Mouse (Mus musculus): ENCODE data around the gene Grxcr1.

Grxcr1 gene

DNA sequence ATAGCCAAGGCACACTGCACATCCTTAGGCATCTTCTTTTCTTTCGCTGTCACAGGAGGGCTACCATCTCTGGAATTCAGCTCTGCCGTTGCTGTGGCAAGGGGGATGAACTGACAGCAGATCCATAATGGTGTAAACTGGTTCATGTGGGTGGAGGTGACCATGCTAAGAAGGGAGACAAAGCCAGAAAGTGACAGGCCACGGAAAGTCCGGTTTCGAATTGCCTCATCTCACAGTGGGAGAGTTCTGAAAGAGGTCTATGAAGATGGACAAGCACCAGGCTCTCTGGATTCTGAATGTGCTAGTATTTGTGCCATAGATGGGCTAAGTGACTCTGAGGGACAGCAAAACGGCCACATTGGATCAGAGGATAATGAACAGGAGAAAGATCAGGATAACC is at the start of gene Grxcr1:
TSS of gene Grxcr1 (plus strand) at position 92 of the 400 bp plus-strand sequence.
- in situ Hi-C loops (cut with MboI; ENCODE audit: unreplicated experiment in 2 of 2), result no loop called here

DNA sequence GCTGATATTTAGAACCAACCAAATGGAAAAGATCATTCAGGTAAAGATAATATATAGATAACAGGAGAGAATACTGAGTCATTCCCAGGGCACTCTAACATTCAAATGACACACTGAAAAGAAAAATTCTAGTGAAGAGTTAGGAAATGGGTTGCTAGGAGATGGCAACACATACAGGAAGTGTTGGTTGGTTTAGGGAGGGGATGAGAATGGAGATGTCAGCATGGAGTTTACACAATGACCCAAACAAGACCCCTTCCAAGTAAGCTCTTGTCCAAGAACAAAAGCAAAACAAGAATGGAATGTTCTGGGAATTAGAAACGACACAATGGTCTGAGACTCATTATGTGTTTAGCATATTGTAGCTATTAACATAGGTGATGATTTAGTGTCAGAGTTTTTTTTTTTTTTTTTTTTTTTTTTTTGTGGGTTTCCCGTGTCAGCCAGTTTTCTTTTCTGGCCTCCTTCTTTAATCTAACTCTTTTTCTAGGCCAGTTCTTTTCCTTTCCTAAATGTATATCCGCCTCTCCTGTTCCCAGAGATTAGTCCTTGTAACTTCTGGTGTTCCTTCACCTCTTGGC is 49.6 kb upstream of the Grxcr1 start:
- in situ Hi-C loops (cut with MboI; ENCODE audit: unreplicated experiment in 2 of 2), result no loop called here

DNA sequence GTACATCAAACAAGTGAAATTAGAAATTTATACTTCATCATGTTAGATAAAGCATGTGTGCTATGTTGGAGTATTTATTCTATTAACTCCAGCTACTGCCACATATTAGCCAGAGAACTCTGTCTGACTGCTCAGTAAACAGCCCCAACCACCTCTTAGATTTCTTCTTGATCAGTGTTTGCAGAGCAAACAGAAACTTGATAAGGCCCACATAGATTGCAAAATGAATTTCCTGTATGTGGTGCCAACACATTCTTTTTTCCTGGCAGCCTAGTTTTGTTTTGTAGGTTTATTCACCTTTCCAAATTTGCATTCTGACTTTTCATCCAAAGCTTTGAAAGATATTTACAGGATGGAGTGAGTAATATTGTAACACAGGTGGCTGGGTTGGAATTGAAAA is 41.2 kb upstream of the Grxcr1 start:
- in situ Hi-C loops (cut with MboI; ENCODE audit: unreplicated experiment in 2 of 2), result no loop called here

DNA sequence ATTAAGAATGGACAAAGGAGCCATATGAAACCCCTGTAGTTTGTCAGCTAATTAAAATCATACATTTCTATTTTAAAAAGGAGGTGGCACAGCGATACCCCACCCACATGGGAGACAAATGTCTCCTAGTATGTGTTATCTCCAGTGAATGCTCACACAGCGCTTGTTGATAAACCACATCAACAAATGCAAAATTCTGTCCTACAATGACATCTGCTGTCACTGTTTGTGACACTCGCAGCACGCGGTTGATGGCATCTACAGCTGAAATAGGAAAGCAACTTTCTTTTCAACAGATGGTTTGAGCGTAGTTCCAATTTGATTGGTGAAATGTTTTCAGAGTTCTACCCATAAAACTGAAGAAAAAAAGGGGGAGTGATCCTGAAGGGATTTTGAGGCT is 29.0 kb upstream of the Grxcr1 start:
- in situ Hi-C loops (cut with MboI; ENCODE audit: unreplicated experiment in 2 of 2), result loop anchor here in 1 of 2 experiments (25.0 kb wide), 1 partner anchor 740 kb away; the partner anchor contains the start of gene Tmem33

DNA sequence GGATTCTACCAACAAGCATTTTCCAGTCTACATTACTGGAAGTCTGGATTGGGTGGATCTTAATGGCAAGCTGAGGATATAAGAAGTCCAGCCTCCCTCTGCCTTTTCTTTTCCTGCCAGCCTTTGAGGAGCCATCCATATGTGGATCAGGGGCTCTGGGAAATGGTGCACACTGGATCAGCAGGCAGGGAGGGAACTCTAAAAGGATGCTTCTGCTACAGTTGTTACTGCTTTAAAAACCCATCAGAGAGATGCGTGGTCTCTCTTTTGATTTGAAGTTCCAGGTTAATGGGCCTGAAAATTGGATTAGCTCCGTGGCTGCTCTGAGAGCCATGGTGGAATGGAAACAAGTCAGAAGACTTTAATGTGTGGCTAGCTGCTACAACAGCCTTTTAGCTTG is 27.7 kb upstream of the Grxcr1 start:
- in situ Hi-C loops (cut with MboI; ENCODE audit: unreplicated experiment in 2 of 2), result loop anchor here in 1 of 2 experiments (25.0 kb wide), 1 partner anchor 742 kb away; the partner anchor contains the start of gene Tmem33

DNA sequence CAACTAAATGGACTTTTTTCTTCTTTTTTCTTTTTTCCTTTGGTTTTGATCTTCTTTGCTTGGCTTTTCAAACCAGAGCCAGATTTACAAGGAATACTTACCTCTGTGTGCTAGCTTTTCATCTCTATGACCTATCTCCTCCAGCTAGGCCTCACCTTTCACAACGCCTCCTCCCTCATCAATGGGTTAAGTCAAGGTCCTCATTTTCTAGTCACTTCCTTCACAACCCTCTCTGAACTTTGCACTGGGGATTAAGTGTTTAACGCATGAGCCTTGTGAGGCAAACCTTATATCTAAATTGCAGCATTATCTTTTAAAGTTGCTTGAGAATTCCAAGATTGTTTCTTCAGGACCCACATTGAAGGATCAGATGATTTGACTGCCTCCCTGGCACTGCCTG is 27.2 kb upstream of the Grxcr1 start:
- in situ Hi-C loops (cut with MboI; ENCODE audit: unreplicated experiment in 2 of 2), result loop anchor here in 1 of 2 experiments (25.0 kb wide), 1 partner anchor 742 kb away; the partner anchor contains the start of gene Tmem33

DNA sequence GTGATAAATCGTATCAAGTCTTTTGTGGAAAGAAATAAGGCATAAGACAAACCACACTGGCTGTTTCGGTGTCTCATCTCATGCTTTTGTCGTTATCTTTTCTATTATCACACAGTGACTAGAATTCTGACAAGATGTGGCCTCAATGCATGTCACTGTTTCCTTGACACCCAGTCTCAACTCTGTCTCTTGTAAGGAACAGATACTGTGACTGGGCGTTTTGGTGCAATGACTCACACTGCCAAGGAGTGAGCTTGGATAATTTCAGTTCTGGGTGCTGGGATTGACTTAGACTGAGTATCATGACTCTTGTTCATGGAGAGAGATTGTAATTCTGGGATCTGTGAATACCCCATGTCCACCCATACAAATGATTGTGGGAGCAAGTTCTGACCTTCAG is 24.6 kb upstream of the Grxcr1 start:
- in situ Hi-C loops (cut with MboI; ENCODE audit: unreplicated experiment in 2 of 2), result loop anchor here in 1 of 2 experiments (25.0 kb wide), 1 partner anchor 745 kb away; the partner anchor contains the start of gene Tmem33

DNA sequence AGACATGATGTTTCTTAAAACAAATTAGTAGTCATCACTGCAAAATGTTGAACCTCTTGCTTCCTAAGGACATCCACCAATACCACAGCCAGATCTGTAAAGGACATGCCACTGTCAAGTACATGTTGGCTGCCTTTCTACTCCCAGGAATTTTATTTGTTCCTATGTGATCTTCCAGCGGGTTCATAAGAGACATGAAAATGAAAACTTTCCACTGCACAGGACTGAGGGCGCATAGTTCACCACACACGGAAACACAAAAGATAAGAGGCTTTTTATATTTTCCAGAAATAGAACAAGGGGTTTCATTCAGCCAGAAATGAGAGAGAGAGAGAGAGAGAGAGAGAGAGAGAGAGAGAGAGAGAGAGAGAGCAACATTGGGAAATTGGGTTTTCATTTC is 20.1 kb upstream of the Grxcr1 start:
- in situ Hi-C loops (cut with MboI; ENCODE audit: unreplicated experiment in 2 of 2), result loop anchor here (5.0 to 25.0 kb wide), 3 partner anchors 254 to 749 kb away; partner anchors contain the start of gene Tmem33 (in 1 of the 2)

DNA sequence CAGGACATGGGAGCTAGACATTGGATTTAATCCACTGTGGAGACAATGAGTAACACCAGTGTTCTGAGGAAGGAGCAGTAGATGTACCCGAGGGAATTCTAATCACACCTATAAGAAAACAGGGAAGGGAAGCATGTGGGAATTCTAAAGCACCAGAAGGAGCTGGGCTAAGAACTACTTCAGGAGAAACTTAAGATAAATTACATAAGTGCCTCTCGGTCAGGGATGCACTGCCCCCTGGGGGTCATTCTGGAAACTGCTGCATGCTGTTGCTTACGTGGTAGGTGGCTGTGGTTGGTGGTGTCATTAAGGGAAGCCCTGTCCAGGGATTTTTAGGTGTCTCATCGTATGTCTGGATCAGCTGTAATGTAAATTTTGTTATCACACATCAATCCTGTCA is 19.0 kb upstream of the Grxcr1 start:
- in situ Hi-C loops (cut with MboI; ENCODE audit: unreplicated experiment in 2 of 2), result loop anchor here (5.0 to 25.0 kb wide), 3 partner anchors 255 to 750 kb away; partner anchors contain the start of gene Tmem33 (in 1 of the 2)

DNA sequence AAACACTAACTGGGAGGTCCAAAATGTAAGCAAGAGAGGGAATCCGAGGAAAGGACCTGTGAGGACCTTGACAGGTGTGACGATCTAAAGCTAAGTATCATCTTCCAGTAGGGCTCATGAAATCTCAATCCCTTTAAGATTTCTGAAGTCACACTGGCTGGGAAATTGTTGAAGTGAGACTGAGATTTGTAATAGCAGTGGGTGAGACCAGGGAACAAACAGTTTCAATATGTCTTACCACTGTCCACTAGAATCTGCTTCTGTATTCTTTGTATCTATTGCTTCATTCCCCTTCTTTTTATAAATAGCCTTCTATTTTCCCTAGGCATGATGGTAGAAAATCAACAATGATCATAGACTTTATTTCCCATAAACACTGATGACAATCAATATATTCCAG is 10.8 kb upstream of the Grxcr1 start:
- in situ Hi-C loops (cut with MboI; ENCODE audit: unreplicated experiment in 2 of 2), result loop anchor here in 1 of 2 experiments (25.0 kb wide), 1 partner anchor 759 kb away; the partner anchor contains the start of gene Tmem33

DNA sequence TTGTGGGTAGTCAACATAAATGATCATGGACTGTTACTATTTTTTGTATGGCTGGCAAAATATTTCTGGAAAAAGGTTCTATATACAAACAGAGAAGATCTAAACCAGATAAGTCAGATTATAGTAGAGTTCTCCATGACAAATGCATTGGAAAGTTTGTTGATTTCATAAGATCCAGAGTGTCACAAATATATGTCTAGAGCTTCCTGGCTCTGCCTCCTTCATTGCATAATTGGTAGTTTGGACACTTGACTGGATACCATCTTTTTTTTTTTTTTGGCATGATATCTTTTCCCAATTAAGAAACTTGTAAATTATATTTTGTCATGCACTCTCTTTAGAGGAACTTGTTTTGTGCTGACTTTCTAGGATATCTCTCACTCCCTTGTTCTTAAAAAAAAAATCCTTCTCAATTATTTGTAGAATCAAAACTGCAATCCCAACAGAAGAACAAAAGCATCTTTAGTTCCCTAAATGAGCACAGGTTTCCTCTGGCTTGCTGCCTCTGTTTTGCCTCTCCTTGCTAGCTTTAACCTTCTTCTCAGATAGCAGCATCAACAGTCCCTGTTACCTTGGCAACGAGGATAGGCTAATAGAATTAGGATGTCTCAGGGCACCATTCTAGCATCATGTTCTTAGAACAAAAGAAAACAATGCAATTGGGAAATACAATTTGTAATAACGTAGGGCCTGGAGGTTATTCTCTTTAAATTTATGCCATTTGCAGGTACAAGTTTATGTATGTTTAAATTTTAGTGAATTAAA is 4.8 kb upstream of the Grxcr1 start:
- in situ Hi-C loops (cut with MboI; ENCODE audit: unreplicated experiment in 2 of 2), result no loop called here

DNA sequence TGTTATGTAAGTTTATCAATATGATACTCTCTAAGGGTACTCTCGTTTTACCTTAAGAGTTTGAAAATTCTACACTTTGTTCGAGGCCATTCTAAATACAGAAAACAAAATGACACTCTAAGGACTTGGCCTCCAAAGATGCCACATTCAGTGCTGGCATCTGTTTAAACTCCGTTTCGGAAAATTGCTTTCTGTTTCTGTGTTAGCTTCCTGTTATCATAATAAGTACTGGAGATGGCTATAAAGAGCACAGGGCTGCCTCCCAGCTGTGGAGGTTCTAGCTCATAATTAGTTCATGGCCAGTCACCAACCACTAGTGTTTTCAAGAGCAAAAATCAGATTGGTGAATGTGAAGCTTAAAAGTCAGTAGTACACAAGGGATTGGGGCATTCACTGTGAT is 4.2 kb upstream of the Grxcr1 start:
- in situ Hi-C loops (cut with MboI; ENCODE audit: unreplicated experiment in 2 of 2), result no loop called here

DNA sequence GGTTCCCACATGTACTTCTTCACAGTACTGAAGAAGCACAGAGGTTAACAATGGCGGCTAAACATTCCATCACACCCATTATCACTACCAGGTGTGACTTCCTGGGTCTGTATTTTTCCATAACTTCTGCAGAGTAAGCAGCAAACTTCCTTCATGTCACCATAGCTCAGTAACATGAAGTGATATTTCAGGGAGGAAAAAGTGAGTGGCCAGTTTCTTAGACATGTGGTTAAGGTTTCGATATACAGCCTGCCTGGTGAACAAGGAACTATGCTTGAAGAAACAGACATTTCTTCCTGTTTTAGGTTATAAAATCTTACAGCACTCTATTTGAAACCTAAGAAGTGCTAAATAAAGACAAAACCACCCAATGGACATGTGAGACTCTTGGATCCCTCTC is 1.7 kb downstream of the Grxcr1 start:
- in situ Hi-C loops (cut with MboI; ENCODE audit: unreplicated experiment in 2 of 2), result no loop called here

DNA sequence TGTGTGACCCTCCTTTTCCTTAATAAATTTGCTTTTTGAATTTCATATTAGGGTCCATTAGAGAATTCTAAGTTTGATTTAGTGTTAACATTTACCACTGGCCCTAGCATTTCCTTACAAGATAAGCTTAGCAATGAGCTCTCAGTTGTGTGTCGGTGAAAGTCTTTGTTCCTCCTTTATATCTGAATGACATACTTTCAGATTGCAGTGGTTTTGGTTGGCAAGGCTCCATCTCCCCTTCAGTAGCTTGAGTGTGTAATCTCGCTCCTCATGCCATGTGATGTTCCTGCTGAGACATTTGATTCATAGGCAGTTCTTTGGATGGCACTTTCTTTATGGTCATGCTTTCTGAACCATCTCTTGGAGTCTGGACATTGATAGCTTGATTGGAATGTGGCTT is 7.4 kb downstream of the Grxcr1 start:
- in situ Hi-C loops (cut with MboI; ENCODE audit: unreplicated experiment in 2 of 2), result no loop called here

DNA sequence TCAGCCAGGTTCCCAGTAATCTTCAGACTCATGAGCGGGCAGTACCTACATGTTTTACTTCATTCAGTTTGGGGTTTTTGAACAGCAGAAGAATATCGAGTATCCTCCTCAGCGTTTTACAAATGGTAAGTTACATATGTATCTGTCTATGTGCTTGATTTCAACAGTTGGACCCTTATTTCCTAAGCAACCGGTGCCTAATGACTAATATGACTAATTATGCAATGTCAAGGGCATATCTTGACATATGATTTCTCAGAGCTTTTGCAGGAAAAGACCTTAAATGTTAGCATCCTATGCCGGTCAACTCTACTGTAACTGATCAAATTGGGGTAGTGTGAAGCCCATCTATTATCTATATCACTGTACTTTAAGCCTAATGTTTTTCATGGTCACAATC is 11.7 kb downstream of the Grxcr1 start:
- in situ Hi-C loops (cut with MboI; ENCODE audit: unreplicated experiment in 2 of 2), result no loop called here

DNA sequence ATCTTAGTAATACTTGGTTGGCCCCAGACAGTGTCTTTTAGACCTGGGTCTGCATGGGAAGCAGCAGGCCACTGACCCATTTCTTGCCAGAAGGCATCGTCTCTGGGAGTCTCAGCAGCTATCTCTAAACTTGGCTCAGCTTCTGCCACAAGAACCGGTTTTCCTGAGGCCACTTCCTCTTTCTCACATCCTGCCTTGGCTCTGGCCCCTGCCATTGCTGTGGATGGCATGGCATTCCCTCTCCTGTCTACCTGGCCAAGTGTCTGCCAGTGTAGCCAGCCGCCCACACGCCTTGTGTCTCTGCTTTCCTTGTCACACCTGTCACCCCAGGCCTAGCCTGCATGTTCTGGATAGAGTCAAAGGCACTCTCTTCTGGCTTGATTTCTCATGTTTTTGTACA is 17.1 kb downstream of the Grxcr1 start:
- in situ Hi-C loops (cut with MboI; ENCODE audit: unreplicated experiment in 2 of 2), result no loop called here

DNA sequence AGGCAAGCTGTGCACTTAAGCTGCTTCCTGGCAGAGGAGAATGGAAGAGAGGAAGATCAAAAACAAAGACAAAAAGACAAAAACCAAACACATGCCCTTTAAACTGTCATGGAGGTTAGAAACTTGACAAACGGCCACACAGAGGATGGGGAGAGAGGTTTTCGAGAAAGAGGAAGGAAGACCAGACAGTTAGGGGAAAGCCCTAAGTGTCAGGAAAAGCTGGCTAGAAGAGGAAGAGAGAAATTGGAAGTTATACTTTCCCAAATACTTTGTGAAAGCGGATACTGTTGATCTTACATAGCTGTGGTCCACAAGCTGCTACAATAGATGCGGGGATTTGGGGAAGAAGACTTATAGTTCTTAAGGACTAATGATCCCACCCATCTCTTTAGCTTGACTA is 17.9 kb downstream of the Grxcr1 start:
- in situ Hi-C loops (cut with MboI; ENCODE audit: unreplicated experiment in 2 of 2), result no loop called here

DNA sequence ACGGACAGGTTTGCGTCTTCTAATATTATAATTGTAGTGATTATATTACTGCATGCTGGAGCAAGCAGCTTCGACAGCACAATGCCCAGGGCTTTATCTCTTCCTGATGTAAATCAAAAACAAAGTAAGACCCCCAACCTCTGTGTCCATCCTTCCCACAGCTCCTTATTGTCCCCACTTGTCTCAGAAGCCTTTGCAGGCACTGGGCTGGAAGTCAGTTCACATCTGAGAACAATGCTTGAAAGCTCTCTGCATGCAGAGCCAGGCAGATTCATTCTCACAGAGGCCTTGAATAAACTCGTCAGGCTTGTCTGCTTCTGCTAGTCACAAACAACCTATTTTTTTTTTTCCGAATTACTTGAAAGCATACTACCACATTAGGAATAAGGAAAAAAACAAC is 19.5 kb downstream of the Grxcr1 start:
- in situ Hi-C loops (cut with MboI; ENCODE audit: unreplicated experiment in 2 of 2), result no loop called here

DNA sequence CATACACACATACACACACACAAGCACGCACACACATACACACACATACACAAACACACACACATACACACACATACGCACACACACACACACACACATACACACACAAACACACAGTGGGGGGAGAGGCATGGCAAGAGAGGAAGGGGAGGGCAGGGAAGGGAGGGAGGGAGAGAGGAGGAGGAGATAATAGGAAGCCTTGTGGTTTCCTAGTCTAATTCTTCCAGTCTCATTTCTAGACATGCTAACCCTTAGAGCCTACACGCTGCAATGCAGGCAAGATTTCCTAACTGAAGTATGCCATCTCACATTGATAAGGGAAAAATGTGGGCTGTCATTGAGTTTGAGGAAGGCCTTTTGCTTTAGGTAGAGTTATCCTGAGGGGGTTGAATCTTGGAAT is 25.9 kb downstream of the Grxcr1 start:
- in situ Hi-C loops (cut with MboI; ENCODE audit: unreplicated experiment in 2 of 2), result no loop called here

DNA sequence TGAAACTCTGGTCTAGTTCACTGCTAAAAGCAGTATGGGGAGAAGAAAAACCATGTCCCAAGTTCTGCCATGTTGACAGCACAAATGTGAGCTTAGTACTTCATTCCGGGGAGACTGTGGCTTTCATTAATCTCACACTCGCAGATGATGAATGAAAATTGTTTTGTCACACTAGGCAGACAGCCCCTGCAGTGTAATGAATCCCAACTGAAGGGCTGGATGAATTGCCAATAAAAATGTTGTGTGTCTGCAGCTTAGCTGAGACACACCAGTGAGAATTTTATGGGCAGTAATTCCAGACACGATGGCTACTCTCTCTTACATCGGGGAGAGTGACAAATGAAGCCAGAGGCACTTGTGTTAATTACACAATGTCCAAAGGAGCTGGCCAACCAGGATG is 37.1 kb downstream of the Grxcr1 start:
- in situ Hi-C loops (cut with MboI; ENCODE audit: unreplicated experiment in 2 of 2), result no loop called here

DNA sequence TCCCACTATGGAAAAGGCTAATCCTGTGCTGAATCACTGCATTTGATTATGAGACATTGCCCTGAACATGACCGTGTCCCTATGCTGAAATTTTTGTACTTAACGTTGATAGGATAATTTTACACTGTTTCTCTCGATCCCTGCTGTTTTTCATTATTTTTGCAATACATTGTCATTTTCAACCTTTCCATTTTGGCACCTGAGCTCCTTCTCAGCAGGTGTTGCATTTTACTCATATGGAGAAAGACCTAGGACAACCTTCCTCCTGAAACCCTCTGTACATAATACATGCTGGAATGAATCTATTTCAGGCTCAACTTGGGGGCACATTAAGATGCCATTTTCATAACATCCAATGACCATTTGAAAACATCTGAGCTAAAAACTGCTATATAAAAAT is 38.7 kb downstream of the Grxcr1 start:
- in situ Hi-C loops (cut with MboI; ENCODE audit: unreplicated experiment in 2 of 2), result no loop called here

DNA sequence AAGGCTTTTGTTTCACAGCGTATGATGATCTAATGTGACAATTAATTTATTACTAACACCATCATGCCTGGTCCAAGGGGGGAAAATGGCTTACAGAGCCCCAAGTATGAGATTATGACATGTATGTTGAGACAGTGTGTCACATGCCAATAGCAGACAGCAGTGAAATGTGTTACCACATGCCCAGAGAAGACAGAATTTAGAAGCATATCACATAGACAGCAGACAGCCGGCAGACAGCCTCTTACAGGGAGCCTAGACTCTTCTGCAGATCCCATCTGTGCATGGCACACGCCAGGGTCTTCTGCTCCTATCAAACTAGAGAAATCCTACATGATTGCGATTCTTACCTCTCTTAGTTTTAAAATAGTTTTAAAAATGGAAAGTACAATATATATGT is 40.2 kb downstream of the Grxcr1 start:
- in situ Hi-C loops (cut with MboI; ENCODE audit: unreplicated experiment in 2 of 2), result no loop called here
